Mouse (Mus musculus): ENCODE measurements at regions not wholly inside any gene's neighbourhood (a gene's known extent, or its start where the extent isn't known, plus 50 kb on each side); places are given as distances from the start of the nearest gene placed in this dataset.

- no peaks in the 10 kb centered on the region for H3K36me3 ChIP-seq (ENCODE audit: control insufficient read depth, insufficient read depth, low read length)
- no peaks in the 10 kb centered on the region for H3K27me3 ChIP-seq (ENCODE audit: control insufficient read depth, insufficient read depth, low read length)
- no peak overlapping the region for H3K27ac ChIP-seq (ENCODE audit: insufficient read depth, low read depth, low read length)
- H3K4me1 ChIP-seq (ENCODE audit: control insufficient read depth, insufficient read depth, insufficient read length, low read length) = no peaks in the 10 kb centered on the region
- no peak overlapping the region for H3K4me3 ChIP-seq (ENCODE audit: low read depth, low read length)
- no peak for TF ChIP-seq CTCF (IDR thresholded peaks at IDR 0.05; ENCODE audit: extremely low read depth, insufficient read length, insufficient replicate concordance, low read depth, low read length)
- TF ChIP-seq POLR2A (IDR thresholded peaks at IDR 0.05; ENCODE audit: low read depth, low read length) = no peak
Measured at GRCm38 (mm10) chr2:78427659-78428336, 440.1 kb upstream of the Ube2e3 start.

GRCm38 (mm10) chr2:78418561-78419338, 449.2 kb upstream of the Ube2e3 start:
- H3K36me3 ChIP-seq (ENCODE audit: control insufficient read depth, insufficient read depth, low read length) = no peaks in the 10 kb centered on the region
- H3K27me3 ChIP-seq (ENCODE audit: control insufficient read depth, insufficient read depth, low read length) = no peaks in the 10 kb centered on the region
- TF ChIP-seq CTCF (IDR thresholded peaks at IDR 0.05; ENCODE audit: extremely low read depth, insufficient read length, insufficient replicate concordance, low read depth, low read length) = no peak
- no peak for TF ChIP-seq POLR2A (IDR thresholded peaks at IDR 0.05; ENCODE audit: low read depth, low read length)
- H3K4me1 ChIP-seq (ENCODE audit: control insufficient read depth, insufficient read depth, insufficient read length, low read length) = no peaks in the 10 kb centered on the region
- no peak overlapping the region for H3K4me3 ChIP-seq (ENCODE audit: low read depth, low read length)
- 60% methylated on average over 3 of the region's 3 CpGs for WGBS
- H3K27ac ChIP-seq (ENCODE audit: insufficient read depth, low read depth, low read length) = no peak overlapping the region

- Histone ChIP-seq H3K27ac (ENCODE audit: insufficient read depth, low read depth, low read length) (no peak overlapping the region), H3K4me3 (ENCODE audit: low read depth, low read length) (no peak overlapping the region), H3K4me1 (ENCODE audit: control insufficient read depth, insufficient read depth, insufficient read length, low read length) (no peaks in the 10 kb centered on the region), H3K27me3 (ENCODE audit: control insufficient read depth, insufficient read depth, low read length) (no peaks in the 10 kb centered on the region), H3K36me3 (ENCODE audit: control insufficient read depth, insufficient read depth, low read length) (no peaks in the 10 kb centered on the region)
- TF ChIP-seq CTCF (IDR thresholded peaks at IDR 0.05; ENCODE audit: extremely low read depth, insufficient read length, insufficient replicate concordance, low read depth, low read length) (no peak), POLR2A (IDR thresholded peaks at IDR 0.05; ENCODE audit: low read depth, low read length) (no peak)
- 34% methylated on average over 2 of the region's 2 CpGs for WGBS
Measured at GRCm38 (mm10) chr2:78416574-78417109, 451.3 kb upstream of the Ube2e3 start.

DNA sequence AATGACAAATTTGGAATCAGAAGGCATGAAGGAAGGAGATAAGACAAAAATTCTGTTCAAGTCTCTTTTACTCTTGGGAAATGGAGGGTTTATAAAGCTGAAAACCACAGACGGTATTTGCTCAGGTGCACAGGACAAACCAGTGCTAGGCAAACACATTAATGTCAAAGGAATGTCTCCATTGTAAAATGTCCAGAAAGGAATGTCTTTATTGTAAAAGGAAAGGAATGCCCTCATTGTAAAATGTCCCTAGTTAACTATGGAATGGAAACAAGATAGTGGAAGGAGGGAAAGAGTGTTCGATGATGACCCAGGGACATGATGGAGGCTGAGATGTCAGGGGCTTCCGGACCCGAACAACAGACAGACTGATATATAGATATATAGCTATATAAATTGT, 454.9 kb upstream of the Ube2e3 start:
- H3K4me1 ChIP-seq (ENCODE audit: control insufficient read depth, insufficient read depth, insufficient read length, low read length) = no peaks in the 10 kb centered on the region
- no peaks in the 10 kb centered on the region for H3K36me3 ChIP-seq (ENCODE audit: control insufficient read depth, insufficient read depth, low read length)
- TF ChIP-seq CTCF (IDR thresholded peaks at IDR 0.05; ENCODE audit: extremely low read depth, insufficient read length, insufficient replicate concordance, low read depth, low read length) = no peak
- TF ChIP-seq POLR2A (IDR thresholded peaks at IDR 0.05; ENCODE audit: low read depth, low read length) = no peak
- WGBS = 58% methylated on average over 4 of the region's 4 CpGs
- H3K27ac ChIP-seq (ENCODE audit: insufficient read depth, low read depth, low read length) = no peak overlapping the region
- H3K27me3 ChIP-seq (ENCODE audit: control insufficient read depth, insufficient read depth, low read length) = no peaks in the 10 kb centered on the region
- H3K4me3 ChIP-seq (ENCODE audit: low read depth, low read length) = no peak overlapping the region

GRCm38 (mm10) chr2:78403890-78404289, 457.7 kb upstream of the Cwc22 start:
- WGBS = 67% methylated on average over 3 of the region's 3 CpGs

DNA sequence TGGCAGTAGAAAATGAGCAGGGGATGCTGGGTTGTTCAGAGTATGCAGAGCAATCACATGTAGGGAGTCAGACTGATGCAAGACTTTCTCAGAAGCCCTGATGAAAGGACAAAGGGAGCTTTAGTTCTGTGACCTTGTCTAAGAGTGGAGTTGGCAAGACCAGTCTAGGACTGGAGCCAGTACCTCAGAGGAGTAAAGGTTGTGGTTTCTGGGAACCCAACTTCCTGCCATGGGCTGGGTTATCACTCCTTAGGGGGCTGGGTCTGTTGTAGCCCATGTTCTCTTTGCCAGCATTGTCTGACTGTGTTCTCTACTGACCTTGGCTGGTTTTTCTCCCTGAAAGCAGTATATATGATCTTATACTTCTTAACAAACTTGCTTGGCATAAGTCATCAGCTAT, 453.1 kb upstream of the Cwc22 start:
- H3K4me1 ChIP-seq (ENCODE audit: control insufficient read depth, insufficient read depth, insufficient read length, low read length) = no peaks in the 10 kb centered on the region
- no peaks in the 10 kb centered on the region for H3K27me3 ChIP-seq (ENCODE audit: control insufficient read depth, insufficient read depth, low read length)
- no peaks in the 10 kb centered on the region for H3K36me3 ChIP-seq (ENCODE audit: control insufficient read depth, insufficient read depth, low read length)
- TF ChIP-seq POLR2A (IDR thresholded peaks at IDR 0.05; ENCODE audit: low read depth, low read length) (no peak), CTCF (IDR thresholded peaks at IDR 0.05; ENCODE audit: extremely low read depth, insufficient read length, insufficient replicate concordance, low read depth, low read length) (no peak)
- H3K4me3 ChIP-seq (ENCODE audit: low read depth, low read length) = no peak overlapping the region
- no peak overlapping the region for H3K27ac ChIP-seq (ENCODE audit: insufficient read depth, low read depth, low read length)

More at GRCm38 (mm10) chr2:78403890-78404289, 457.7 kb upstream of the Cwc22 start:
- no peaks in the 10 kb centered on the region for H3K27me3 ChIP-seq (ENCODE audit: control insufficient read depth, insufficient read depth, low read length)
- no peak overlapping the region for H3K4me3 ChIP-seq (ENCODE audit: low read depth, low read length)
- H3K36me3 ChIP-seq (ENCODE audit: control insufficient read depth, insufficient read depth, low read length) = no peaks in the 10 kb centered on the region
- no peak for TF ChIP-seq CTCF (IDR thresholded peaks at IDR 0.05; ENCODE audit: extremely low read depth, insufficient read length, insufficient replicate concordance, low read depth, low read length)
- TF ChIP-seq POLR2A (IDR thresholded peaks at IDR 0.05; ENCODE audit: low read depth, low read length) = no peak
- H3K4me1 ChIP-seq (ENCODE audit: control insufficient read depth, insufficient read depth, insufficient read length, low read length) = no peaks in the 10 kb centered on the region
- no peak overlapping the region for H3K27ac ChIP-seq (ENCODE audit: insufficient read depth, low read depth, low read length)

DNA sequence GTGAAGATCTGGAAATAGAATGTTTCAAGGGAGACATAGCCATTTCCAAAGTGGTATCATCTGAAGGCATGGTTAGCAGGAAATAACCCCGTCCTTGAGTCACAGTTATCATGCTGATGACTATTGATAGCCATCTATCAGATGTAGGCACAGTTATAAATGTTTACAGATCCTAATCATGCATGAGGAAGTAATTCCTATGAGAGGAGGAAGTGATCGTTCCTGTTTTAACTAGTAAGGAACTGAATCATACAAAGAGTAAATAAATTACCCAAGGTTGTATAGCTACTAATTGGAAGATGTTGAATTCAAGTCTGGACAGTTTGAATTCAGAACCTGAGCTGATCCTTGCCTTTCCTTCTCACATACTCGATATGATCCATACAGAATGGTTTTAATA, 450.7 kb upstream of the Cwc22 start:
- H3K4me3 ChIP-seq (ENCODE audit: low read depth, low read length) = no peak overlapping the region
- TF ChIP-seq CTCF (IDR thresholded peaks at IDR 0.05; ENCODE audit: extremely low read depth, insufficient read length, insufficient replicate concordance, low read depth, low read length) = no peak
- no peak for TF ChIP-seq POLR2A (IDR thresholded peaks at IDR 0.05; ENCODE audit: low read depth, low read length)
- H3K36me3 ChIP-seq (ENCODE audit: control insufficient read depth, insufficient read depth, low read length) = no peaks in the 10 kb centered on the region
- H3K27ac ChIP-seq (ENCODE audit: insufficient read depth, low read depth, low read length) = no peak overlapping the region
- WGBS = 44% methylated on average over 3 of the region's 3 CpGs
- H3K4me1 ChIP-seq (ENCODE audit: control insufficient read depth, insufficient read depth, insufficient read length, low read length) = no peaks in the 10 kb centered on the region
- H3K27me3 ChIP-seq (ENCODE audit: control insufficient read depth, insufficient read depth, low read length) = no peaks in the 10 kb centered on the region

Measured in small intestine, adult 2 months (tissue).